Mouse (Mus musculus): Measurements from ENCODE around the gene Nedd4. TPM values are rescaled to one million over a fixed set of nuclear protein-coding genes. Genes with fewer than 3 reads are reported as not detected.
"Not testable (repeated sequence)": the region's sequence is repeated elsewhere in the genome, so short reads cannot be mapped to it uniquely, and the experiment has no call there.

Nedd4 gene
- polyA plus RNA-seq, 1 experiment, result 18.7 TPM

- no peak for TF ChIP-seq POLR2A (IDR thresholded peaks at IDR 0.05; ENCODE audit: low read depth, low read length)
- TF ChIP-seq CTCF (IDR thresholded peaks at IDR 0.05; ENCODE audit: extremely low read depth, insufficient read length, insufficient replicate concordance, low read depth, low read length), result no peak
- Histone ChIP-seq H3K27me3 (ENCODE audit: control insufficient read depth, insufficient read depth, low read length) (no peaks in the 10 kb centered on the region), H3K4me3 (ENCODE audit: low read depth, low read length) (no peak overlapping the region), H3K36me3 (ENCODE audit: control insufficient read depth, insufficient read depth, low read length) (no peaks in the 10 kb centered on the region), H3K27ac (ENCODE audit: insufficient read depth, low read depth, low read length) (no peak overlapping the region), H3K4me1 (ENCODE audit: control insufficient read depth, insufficient read depth, insufficient read length, low read length) (peaks cover 5% of the 10 kb centered on the region; the same call in 1 of the 2 replicates)
- 59% methylated on average over 1 of the region's 1 CpGs for WGBS
Observed at GRCm38 (mm10) chr9:72660911-72661310, 1.2 kb upstream of the Nedd4 start.

- Histone ChIP-seq H3K27ac (ENCODE audit: insufficient read depth, low read depth, low read length) (peak overlapping the region; percentile 84), H3K4me1 (ENCODE audit: control insufficient read depth, insufficient read depth, insufficient read length, low read length) (peaks cover 5% of the 10 kb centered on the region; the same call in 1 of the 2 replicates), H3K4me3 (ENCODE audit: low read depth, low read length) (peak overlapping the region; percentile 65), H3K36me3 (ENCODE audit: control insufficient read depth, insufficient read depth, low read length) (no peaks in the 10 kb centered on the region), H3K27me3 (ENCODE audit: control insufficient read depth, insufficient read depth, low read length) (no peaks in the 10 kb centered on the region)
- TF ChIP-seq POLR2A (IDR thresholded peaks at IDR 0.05; ENCODE audit: low read depth, low read length) (no peak), CTCF (IDR thresholded peaks at IDR 0.05; ENCODE audit: extremely low read depth, insufficient read length, insufficient replicate concordance, low read depth, low read length) (no peak)
- WGBS, result 1% methylated on average over 13 of the region's 13 CpGs
Observed at GRCm38 (mm10) chr9:72661561-72661894, 618 bp upstream of the Nedd4 start.

- peak; percentile 40 for TF ChIP-seq POLR2A (IDR thresholded peaks at IDR 0.05; ENCODE audit: low read depth, low read length)
- TF ChIP-seq CTCF (IDR thresholded peaks at IDR 0.05; ENCODE audit: extremely low read depth, insufficient read length, insufficient replicate concordance, low read depth, low read length), result no peak
Observed at GRCm38 (mm10) chr9:72662691-72663533, 766 bp downstream of the Nedd4 start.

GRCm38 (mm10) chr9:72663534-72663918 lies 1.4 kb downstream of the Nedd4 start:
- no peak overlapping the region for H3K27ac ChIP-seq (ENCODE audit: insufficient read depth, low read depth, low read length)
- no peak overlapping the region; the same call in 1 of the 2 replicates for H3K4me3 ChIP-seq (ENCODE audit: low read depth, low read length)
- 13% methylated on average over 10 of the region's 10 CpGs for WGBS

More at GRCm38 (mm10) chr9:72662691-72663533, 766 bp downstream of the Nedd4 start:
- Histone ChIP-seq H3K27ac (ENCODE audit: insufficient read depth, low read depth, low read length) (peak overlapping the region; percentile 29), H3K27me3 (ENCODE audit: control insufficient read depth, insufficient read depth, low read length) (no peaks in the 10 kb centered on the region), H3K4me1 (ENCODE audit: control insufficient read depth, insufficient read depth, insufficient read length, low read length) (peaks cover 5% of the 10 kb centered on the region; the same call in 1 of the 2 replicates), H3K4me3 (ENCODE audit: low read depth, low read length) (peak overlapping the region; percentile 65), H3K36me3 (ENCODE audit: control insufficient read depth, insufficient read depth, low read length) (0 out of 2 replicates have a peak, but pooled peaks cover 1% of the 10 kb centered on the region)
- WGBS, result under 1% methylated on average over 54 of the region's 55 CpGs

GRCm38 (mm10) chr9:72664409-72665351 lies 2.5 kb downstream of the Nedd4 start:
- Histone ChIP-seq H3K27me3 (ENCODE audit: control insufficient read depth, insufficient read depth, low read length) (no peaks in the 10 kb centered on the region), H3K27ac (ENCODE audit: insufficient read depth, low read depth, low read length) (no peak overlapping the region), H3K4me1 (ENCODE audit: control insufficient read depth, insufficient read depth, insufficient read length, low read length) (peaks cover 5% of the 10 kb centered on the region; the same call in 1 of the 2 replicates), H3K4me3 (ENCODE audit: low read depth, low read length) (no peak overlapping the region; the same call in 1 of the 2 replicates), H3K36me3 (ENCODE audit: control insufficient read depth, insufficient read depth, low read length) (0 out of 2 replicates have a peak, but pooled peaks cover 3% of the 10 kb centered on the region)
- 56% methylated on average over 12 of the region's 12 CpGs for WGBS
- TF ChIP-seq POLR2A (IDR thresholded peaks at IDR 0.05; ENCODE audit: low read depth, low read length), result no peak
- no peak for TF ChIP-seq CTCF (IDR thresholded peaks at IDR 0.05; ENCODE audit: extremely low read depth, insufficient read length, insufficient replicate concordance, low read depth, low read length)

More at GRCm38 (mm10) chr9:72663534-72663918, 1.4 kb downstream of the Nedd4 start:
- H3K36me3 ChIP-seq (ENCODE audit: control insufficient read depth, insufficient read depth, low read length), result 0 out of 2 replicates have a peak, but pooled peaks cover 1% of the 10 kb centered on the region
- peaks cover 5% of the 10 kb centered on the region; the same call in 1 of the 2 replicates for H3K4me1 ChIP-seq (ENCODE audit: control insufficient read depth, insufficient read depth, insufficient read length, low read length)
- TF ChIP-seq POLR2A (IDR thresholded peaks at IDR 0.05; ENCODE audit: low read depth, low read length), result no peak
- no peak for TF ChIP-seq CTCF (IDR thresholded peaks at IDR 0.05; ENCODE audit: extremely low read depth, insufficient read length, insufficient replicate concordance, low read depth, low read length)
- no peaks in the 10 kb centered on the region for H3K27me3 ChIP-seq (ENCODE audit: control insufficient read depth, insufficient read depth, low read length)

GRCm38 (mm10) chr9:72665517-72665916 lies 3.4 kb downstream of the Nedd4 start:
- Histone ChIP-seq H3K4me3 (ENCODE audit: low read depth, low read length) (no peak overlapping the region), H3K4me1 (ENCODE audit: control insufficient read depth, insufficient read depth, insufficient read length, low read length) (peaks cover 5% of the 10 kb centered on the region; the same call in 1 of the 2 replicates), H3K27me3 (ENCODE audit: control insufficient read depth, insufficient read depth, low read length) (no peaks in the 10 kb centered on the region), H3K36me3 (ENCODE audit: control insufficient read depth, insufficient read depth, low read length) (peaks cover 3% of the 10 kb centered on the region; the same call in 1 of the 2 replicates), H3K27ac (ENCODE audit: insufficient read depth, low read depth, low read length) (no peak overlapping the region)
- 51% methylated on average over 7 of the region's 7 CpGs for WGBS
- no peak for TF ChIP-seq CTCF (IDR thresholded peaks at IDR 0.05; ENCODE audit: extremely low read depth, insufficient read length, insufficient replicate concordance, low read depth, low read length)
- TF ChIP-seq POLR2A (IDR thresholded peaks at IDR 0.05; ENCODE audit: low read depth, low read length), result no peak

GRCm38 (mm10) chr9:72666352-72667021 lies 4.3 kb downstream of the Nedd4 start:
- not testable (repeated sequence) for H3K4me3 ChIP-seq (ENCODE audit: low read depth, low read length); H3K27ac ChIP-seq (ENCODE audit: insufficient read depth, low read depth, low read length); H3K4me1 ChIP-seq (ENCODE audit: control insufficient read depth, insufficient read depth, insufficient read length, low read length); H3K27me3 ChIP-seq (ENCODE audit: control insufficient read depth, insufficient read depth, low read length); H3K36me3 ChIP-seq (ENCODE audit: control insufficient read depth, insufficient read depth, low read length)
- WGBS, result 59% methylated on average over 8 of the region's 8 CpGs
